Mouse (Mus musculus) E14TG2a.4 (cell line): ENCODE results near the gene Lyrm2.

ENCODE experiments used
- H3K27me3 ChIP-seq: 2 replicates; pipeline ENCODE4 v1.6.1; 2014; ENCODE audit warnings: low read length, control low read depth; ENCODE audit not compliant: insufficient read depth
- H3K36me3 ChIP-seq: 2 replicates; pipeline ENCODE4 v1.6.1; 2014; ENCODE audit warnings: low read length, control low read depth; ENCODE audit not compliant: insufficient read depth
- H3K4me1 ChIP-seq: replicated peaks from 2 replicates; pipeline ENCODE4 v1.6.1; 2014; ENCODE audit warnings: low read depth, low read length, control low read depth
- H3K4me3 ChIP-seq: replicated peaks from 2 replicates; pipeline ENCODE4 v1.5.1; 2014; ENCODE audit warnings: mild to moderate bottlenecking, low read length
- H3K9me3 ChIP-seq: 2 replicates; pipeline ENCODE4 v1.6.1; 2014; ENCODE audit warnings: low read length, control low read depth
- CTCF ChIP-seq: conservative IDR thresholded peaks from 2 replicates; pipeline ENCODE4 v1.5.1; 2014; ENCODE audit warnings: low read length
- NANOG ChIP-seq: IDR thresholded peaks from 2 replicates; pipeline ENCODE4 v1.6.1; 2014; ENCODE audit warnings: borderline replicate concordance, low read length, mixed read lengths
- POU5F1 ChIP-seq: IDR thresholded peaks from 2 replicates; pipeline ENCODE4 v1.6.1; 2014; ENCODE audit warnings: low read length, borderline replicate concordance

Gene Lyrm2

GRCm38 (mm10) chr4:32833494-32834282 is 33.6 kb downstream of the Lyrm2 start:
- no peaks in the 10 kb centered on the region for H3K36me3 ChIP-seq
- no peak for TF ChIP-seq CTCF
- no peak for TF ChIP-seq POU5F1
- TF ChIP-seq NANOG = no peak
- no peaks in the 10 kb centered on the region for H3K9me3 ChIP-seq
- peak overlapping the region; percentile 67 for H3K4me3 ChIP-seq
- peaks cover 26% of the 10 kb centered on the region for H3K4me1 ChIP-seq
- H3K27me3 ChIP-seq = no peaks in the 10 kb centered on the region

DNA sequence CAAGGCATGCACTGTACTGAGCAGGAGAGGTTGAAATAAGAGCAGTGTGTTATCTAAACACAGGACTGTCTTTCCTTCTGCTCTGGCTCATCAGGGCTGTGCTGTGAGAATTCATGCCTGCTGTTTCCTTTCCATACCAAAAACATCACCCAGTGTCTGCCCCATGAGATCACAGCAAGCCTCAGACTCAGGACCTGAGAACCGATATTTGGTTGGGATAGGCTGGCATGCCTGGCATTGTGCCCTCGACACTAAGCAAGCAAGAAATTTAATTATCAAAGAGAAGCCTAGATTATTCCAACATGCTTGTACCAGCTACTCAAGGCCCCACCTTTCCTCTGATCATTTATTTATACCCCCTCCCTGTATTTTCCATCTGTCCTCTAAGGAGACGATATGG is 34.5 kb downstream of the Lyrm2 start:
- TF ChIP-seq NANOG (no peak), POU5F1 (no peak), CTCF (no peak)
- Histone ChIP-seq H3K9me3 (no peaks in the 10 kb centered on the region), H3K27me3 (no peaks in the 10 kb centered on the region), H3K36me3 (no peaks in the 10 kb centered on the region), H3K4me3 (no peak overlapping the region), H3K4me1 (peaks cover 29% of the 10 kb centered on the region)

DNA sequence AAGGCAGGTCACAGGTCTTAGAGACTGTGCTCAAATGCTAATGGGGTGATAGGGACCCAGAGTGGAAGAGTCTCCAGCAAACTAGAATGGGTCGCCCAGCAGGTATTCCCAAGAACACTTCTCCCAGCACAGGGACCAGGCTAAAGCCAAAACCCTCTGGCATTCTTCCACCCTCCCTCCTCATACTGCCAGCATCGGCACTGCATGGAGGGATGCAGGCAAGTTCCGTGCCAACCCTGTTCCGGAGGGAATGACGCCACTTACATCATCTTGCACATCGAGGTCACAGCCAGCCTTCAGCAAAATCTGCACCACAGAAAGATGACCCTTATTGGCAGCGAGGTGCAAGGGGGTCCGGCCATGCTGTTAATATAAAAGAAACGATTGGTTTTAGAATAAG is 36.0 kb downstream of the Lyrm2 start:
- no peak overlapping the region for H3K4me3 ChIP-seq
- no peaks in the 10 kb centered on the region for H3K36me3 ChIP-seq
- H3K4me1 ChIP-seq = peaks cover 35% of the 10 kb centered on the region
- no peaks in the 10 kb centered on the region for H3K27me3 ChIP-seq
- no peaks in the 10 kb centered on the region for H3K9me3 ChIP-seq
- TF ChIP-seq CTCF (no peak), POU5F1 (no peak), NANOG (no peak)

- H3K4me1 ChIP-seq = peaks cover 24% of the 10 kb centered on the region
- H3K36me3 ChIP-seq = no peaks in the 10 kb centered on the region
- TF ChIP-seq NANOG = no peak
- TF ChIP-seq CTCF = no peak
- TF ChIP-seq POU5F1 = no peak
- H3K27me3 ChIP-seq = no peaks in the 10 kb centered on the region
- H3K4me3 ChIP-seq = no peak overlapping the region
- H3K9me3 ChIP-seq = no peaks in the 10 kb centered on the region
Measured at GRCm38 (mm10) chr4:32838401-32838800, 38.3 kb downstream of the Lyrm2 start.
